Mouse (Mus musculus): ENCODE results near the gene Arg1.

- TF ChIP-seq CTCF (IDR thresholded peaks at IDR 0.05; ENCODE audit: control insufficient read depth, insufficient read depth, insufficient read length) (no peak), CEBPB (IDR thresholded peaks at IDR 0.05; ENCODE audit: low read depth) (no peak), MYOG (IDR thresholded peaks at IDR 0.05; ENCODE audit: control insufficient read depth, extremely low read depth, insufficient read length) (no peak), USF1 (IDR thresholded peaks at IDR 0.05; ENCODE audit: low read depth) (no peak), MAX (IDR thresholded peaks at IDR 0.05) (no peak), MYOD1 (IDR thresholded peaks at IDR 0.05; ENCODE audit: control insufficient read depth, insufficient read length, low read depth) (no peak)
Observed at GRCm38 (mm10) chr10:24965821-24966550, 38.7 kb upstream of the Arg1 start.

All from C2C12 (cell line).